Mouse (Mus musculus) limb, embryonic 15.5 days (tissue): Measurements from ENCODE around the gene Tmem37. TPM values are rescaled to one million over a fixed set of nuclear protein-coding genes. Genes with fewer than 3 reads are reported as not detected.
A peak's percentile ranks its signal among the peaks of the same experiment; 100 is the strongest.

ENCODE experiments used
- ATAC-seq: fragments of 200-750 bp; cut with Nextera tagmentation; 2 replicates; pipeline ENCODE4 v1.8.0; 2017; ENCODE audit warnings: low read depth, moderate TSS enrichment; ENCODE audit not compliant: insufficient number of reproducible peaks, low FRiP score, low TSS enrichment
- H3K27ac ChIP-seq: fragments of 300-500 bp; sonication (generic); 2 replicates; pipeline ENCODE4 v1.5.1; 2015; ENCODE audit warnings: moderate library complexity, mild to moderate bottlenecking, inconsistent platforms
- H3K27me3 ChIP-seq: fragments of 300-500 bp; sonication (generic); 2 replicates; pipeline ENCODE4 v1.6.1; 2015; ENCODE audit warnings: inconsistent platforms
- H3K36me3 ChIP-seq: fragments of 300-500 bp; sonication (generic); 2 replicates; pipeline ENCODE4 v1.6.1; 2015; ENCODE audit warnings: inconsistent platforms
- H3K4me1 ChIP-seq: fragments of 300-500 bp; sonication (generic); 2 replicates; pipeline ENCODE4 v1.6.1; 2015; ENCODE audit warnings: inconsistent platforms
- H3K4me2 ChIP-seq: fragments of 300-500 bp; sonication (generic); 2 replicates; pipeline ENCODE4 v1.6.1; 2015; ENCODE audit warnings: mild to moderate bottlenecking, inconsistent platforms
- H3K4me3 ChIP-seq: fragments of 300-500 bp; sonication (generic); 2 replicates; pipeline ENCODE4 v1.5.1; 2015; ENCODE audit warnings: mild to moderate bottlenecking, inconsistent platforms
- H3K9ac ChIP-seq: fragments of 300-500 bp; sonication (generic); 2 replicates; pipeline ENCODE4 v1.6.1; 2015; ENCODE audit warnings: inconsistent platforms
- H3K9me3 ChIP-seq: fragments of 300-500 bp; sonication (generic); 2 replicates; pipeline ENCODE4 v1.6.1; 2016; ENCODE audit warnings: inconsistent platforms
- WGBS: fragments of 180-500 bp; shearing (Covaris S2); methylation state at CpG from one replicate; pipeline ENCODE4 v1.1.7; 2015; 5-methylcytosine and 5-hydroxymethylcytosine counted together
- polyA plus RNA-seq: library from polyadenylated mRNA; unstranded; fragments of >200 nt; fragmentation: Nextera tagmentation; extraction: Ambion mirVana; gene quantifications from 2 replicates; pipeline ENCODE4 v1.2.1, GENCODE M21; 2015

Tmem37 gene
- polyA plus RNA-seq = 7.6 and 9.4 TPM in 2 replicates

DNA sequence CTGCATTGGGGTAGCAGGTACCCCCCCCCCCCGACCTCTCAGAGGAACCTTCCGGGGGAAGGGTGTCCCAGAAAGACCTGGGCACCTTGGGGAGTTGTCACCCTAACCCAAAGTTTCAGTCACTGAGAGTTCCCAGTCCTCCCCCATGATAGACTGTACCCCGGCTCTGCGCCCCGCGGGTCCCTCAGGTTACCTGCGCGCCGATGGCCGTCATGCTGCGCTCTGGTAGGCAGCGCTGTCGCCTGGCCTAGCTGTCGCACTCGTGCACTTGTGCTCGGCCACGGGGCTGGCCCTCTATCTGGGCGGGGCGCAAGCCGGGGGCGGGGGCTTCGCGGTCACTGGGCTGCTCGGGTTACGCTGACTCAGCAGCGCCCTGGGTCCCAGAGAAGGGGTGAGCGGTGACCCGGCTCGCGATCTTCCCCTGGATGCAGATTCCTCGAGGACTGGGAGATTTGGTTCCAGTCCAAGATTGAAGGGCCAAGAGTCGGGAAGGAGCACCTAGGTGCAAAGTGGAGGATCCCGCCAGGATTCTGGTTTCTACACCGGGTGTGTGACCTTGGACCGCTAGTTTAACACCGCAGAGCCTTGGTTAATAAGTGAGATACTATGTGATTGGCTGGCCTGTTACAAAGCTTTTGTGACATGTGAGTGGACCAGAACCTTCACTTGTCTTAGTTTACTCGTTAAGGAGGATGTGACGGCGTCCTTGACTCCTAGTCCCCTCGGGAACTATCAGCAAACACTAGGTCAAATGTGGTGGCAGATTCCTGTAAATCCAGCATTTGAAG, at the start of gene Tmem37:
TSS of gene Tmem37 (minus strand) at position 556 of the 788 bp plus-strand sequence.
- Histone ChIP-seq H3K27ac (no peak within 1 kb of the TSS), H3K36me3 (no peaks in the 10 kb centered on the region), H3K27me3 (peaks cover 14% of the 10 kb centered on the region), H3K9me3 (no peaks in the 10 kb centered on the region), H3K4me3 (peak within 1 kb of the TSS; percentile 39), H3K4me1 (peaks cover 19% of the 10 kb centered on the region), H3K9ac (no peak within 1 kb of the TSS), H3K4me2 (peak within 1 kb of the TSS; percentile 87)
- ATAC-seq = 0 out of 2 replicates have a peak, but pooled peaks have one; percentile 37
- WGBS = 3% methylated on average over 40 of the region's 40 CpGs

DNA sequence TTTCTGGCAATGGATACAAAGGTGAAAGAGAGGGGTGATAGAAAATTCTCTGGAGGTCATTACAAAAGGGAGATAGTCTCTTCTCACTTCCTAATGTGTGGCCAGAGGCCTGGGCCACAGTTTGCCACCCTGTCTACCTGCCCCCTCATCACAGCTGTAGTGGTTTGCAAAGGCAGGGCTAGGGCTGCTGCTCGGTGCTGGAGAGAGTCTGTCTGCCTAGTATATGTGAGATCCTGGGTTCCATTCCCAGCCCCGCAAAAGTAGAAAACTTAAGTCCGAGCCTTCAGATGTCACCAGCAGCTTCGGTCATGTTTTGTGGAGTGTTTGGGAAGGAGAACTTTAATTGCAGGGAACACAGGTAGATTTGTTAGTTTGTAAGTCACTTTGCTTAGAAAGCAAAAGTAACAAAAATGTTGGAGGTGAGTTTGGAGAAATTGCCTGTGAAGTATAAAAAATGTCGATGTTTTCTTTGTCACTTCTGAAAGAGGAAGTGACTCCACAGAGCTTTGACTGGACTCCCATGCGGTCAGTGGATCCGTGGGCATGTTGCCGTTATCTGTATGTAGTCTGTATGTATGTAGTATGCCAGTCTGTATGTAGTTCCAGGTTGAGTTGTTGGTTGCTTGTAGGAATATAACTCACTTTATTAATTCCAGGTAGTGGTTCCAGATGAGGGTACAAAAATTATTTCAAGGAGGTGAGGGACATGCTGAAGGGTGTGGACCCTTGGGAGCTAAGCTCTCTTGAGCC, 48.9 kb upstream of the Tmem37 start:
- no peak overlapping the region for H3K27ac ChIP-seq
- no peaks in the 10 kb centered on the region for H3K9me3 ChIP-seq
- no peak overlapping the region for H3K9ac ChIP-seq
- peaks cover 36% of the 10 kb centered on the region for H3K4me1 ChIP-seq
- peaks cover 8% of the 10 kb centered on the region for H3K36me3 ChIP-seq
- H3K27me3 ChIP-seq = no peaks in the 10 kb centered on the region
- no peak overlapping the region for H3K4me3 ChIP-seq
- no peak for ATAC-seq
- no peak overlapping the region for H3K4me2 ChIP-seq
- WGBS = 94% methylated on average over 8 of the region's 8 CpGs

DNA sequence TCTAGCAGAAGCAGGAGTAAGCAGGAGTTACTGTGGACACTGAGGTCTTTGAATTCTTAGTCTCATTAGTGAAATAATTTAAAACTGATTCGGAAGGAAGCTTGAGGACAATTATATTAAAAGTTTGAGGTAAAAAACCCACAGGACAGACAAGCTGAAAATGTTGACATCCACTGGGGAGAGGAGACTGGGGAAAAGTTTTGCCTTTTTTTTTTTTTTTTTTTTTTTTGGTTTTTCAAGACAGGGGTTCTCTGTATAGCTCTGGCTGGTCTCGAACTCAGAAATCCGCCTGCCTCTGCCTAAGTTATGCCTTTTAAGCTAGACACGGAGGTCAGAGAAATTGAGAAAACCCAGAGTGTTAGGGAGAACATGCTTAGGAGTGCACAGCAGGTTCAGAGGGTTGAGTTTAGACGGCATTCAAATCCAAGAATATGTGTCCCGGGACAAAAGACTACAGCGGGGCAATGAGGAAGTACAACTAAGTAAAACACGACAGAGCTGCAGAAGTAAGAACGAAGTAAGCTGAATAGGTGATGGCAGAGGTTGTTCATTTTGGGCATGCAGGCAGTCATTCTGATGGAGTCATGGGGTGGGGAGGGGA, 48.2 kb upstream of the Tmem37 start:
- Histone ChIP-seq H3K27ac (peak overlapping the region; percentile 93), H3K4me1 (peaks cover 36% of the 10 kb centered on the region), H3K4me2 (peak overlapping the region; percentile 81), H3K9me3 (no peaks in the 10 kb centered on the region), H3K36me3 (peaks cover 16% of the 10 kb centered on the region), H3K27me3 (no peaks in the 10 kb centered on the region), H3K4me3 (peak overlapping the region; percentile 55), H3K9ac (peak overlapping the region; percentile 56; the same call in 1 of the 2 replicates)
- 85% methylated on average over 9 of the region's 9 CpGs for WGBS
- no peak for ATAC-seq

DNA sequence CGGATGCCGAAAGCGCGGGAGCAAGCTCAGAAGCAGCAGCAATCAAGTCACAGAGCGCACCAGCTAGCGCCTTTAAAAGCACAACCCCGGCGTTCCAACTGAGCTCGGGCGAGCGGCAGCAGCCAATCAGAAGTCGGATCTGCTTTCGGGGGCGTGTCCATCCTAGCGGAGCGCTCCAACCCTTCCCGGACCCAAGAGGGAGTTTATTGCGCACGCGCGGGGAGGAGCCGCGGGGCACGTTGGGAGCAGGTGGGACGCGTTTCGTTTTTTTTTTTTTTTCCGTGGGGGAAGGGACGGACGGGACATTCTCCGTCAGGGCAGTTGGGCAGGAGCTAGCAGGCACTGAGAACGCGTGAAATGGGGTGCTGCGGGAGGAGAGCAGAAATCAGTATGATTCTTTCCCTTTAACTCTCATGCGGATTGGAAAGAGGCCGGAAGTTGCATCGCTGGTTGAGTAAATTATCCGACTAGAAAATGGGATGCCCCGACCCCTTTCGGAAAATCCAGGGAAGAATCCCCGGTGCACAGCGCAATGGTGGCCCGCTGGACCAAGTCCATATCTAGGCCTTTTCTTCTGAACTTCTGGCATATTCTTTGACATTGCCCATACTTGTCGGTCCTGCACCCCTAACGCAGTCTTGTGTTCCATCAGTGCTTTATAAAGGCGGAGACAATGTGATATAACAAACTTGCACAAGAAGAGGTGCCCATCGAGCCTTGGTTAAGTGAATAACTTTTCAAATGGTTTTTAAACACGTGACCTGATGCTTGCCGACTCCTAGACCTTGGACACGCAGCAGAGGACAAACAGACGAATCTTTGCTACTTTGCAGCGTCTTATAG, 47.3 kb upstream of the Tmem37 start, which contains the start of the genes Dbi and 3110009E18Rik:
TSS of gene Dbi (minus strand) at position 110 of the 843 bp plus-strand sequence.
TSS of gene 3110009E18Rik (plus strand) at position 219 of the 843 bp plus-strand sequence.
- peak within 1 kb of the TSS; percentile 93 for H3K27ac ChIP-seq
- H3K9ac ChIP-seq = peak within 1 kb of the TSS; percentile 56
- H3K9me3 ChIP-seq = no peaks in the 10 kb centered on the region
- 2% methylated on average over 52 of the region's 52 CpGs for WGBS
- peak within 1 kb of the TSS; percentile 55 for H3K4me3 ChIP-seq
- ATAC-seq = peak; percentile 91
- peaks cover 20% of the 10 kb centered on the region for H3K36me3 ChIP-seq
- H3K4me2 ChIP-seq = peak within 1 kb of the TSS; percentile 81
- peaks cover 37% of the 10 kb centered on the region for H3K4me1 ChIP-seq
- H3K27me3 ChIP-seq = no peaks in the 10 kb centered on the region

DNA sequence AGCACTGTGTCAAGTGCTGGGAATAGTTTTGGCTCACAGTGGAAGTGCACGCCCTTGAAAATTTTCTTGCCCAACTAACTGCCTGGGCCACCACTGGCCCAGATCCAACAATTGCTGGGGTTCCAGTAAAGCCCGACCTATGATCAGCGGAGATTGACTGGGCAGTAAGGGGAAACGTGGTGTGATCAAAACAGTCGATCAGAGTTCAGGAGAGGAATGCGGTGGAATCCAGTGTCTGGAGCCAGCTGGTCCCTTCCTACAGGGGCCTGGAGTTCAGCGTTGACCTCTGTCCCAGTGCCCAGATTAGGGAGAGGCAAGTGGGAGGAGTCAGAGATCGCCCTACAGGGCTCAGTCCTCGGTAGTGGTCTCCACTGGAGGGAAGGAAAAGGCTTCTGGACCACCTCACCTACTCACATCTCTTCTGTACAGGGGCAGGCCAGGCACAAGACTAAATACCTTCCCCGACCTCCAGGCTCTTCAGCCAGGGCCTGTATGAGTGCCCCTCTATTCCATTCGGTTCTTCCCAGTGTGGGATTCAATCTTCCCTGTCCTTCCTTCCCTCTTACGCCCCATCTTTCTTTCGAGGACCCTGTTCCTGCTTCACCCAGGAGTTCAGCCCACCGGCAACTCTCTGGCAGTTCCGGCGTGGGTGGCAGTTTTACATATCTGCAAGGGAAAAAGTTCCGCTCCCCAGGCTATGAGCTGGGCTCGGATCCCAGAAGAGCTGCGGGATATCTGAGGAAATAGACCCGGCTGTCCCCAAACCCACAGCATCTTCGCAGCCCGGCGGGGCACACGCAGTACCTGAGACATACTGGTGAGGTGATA, 46.5 kb upstream of the Tmem37 start:
- H3K9ac ChIP-seq = peak overlapping the region; percentile 48
- peaks cover 28% of the 10 kb centered on the region for H3K36me3 ChIP-seq
- peak; percentile 17; the same call in 1 of the 2 replicates for ATAC-seq
- no peaks in the 10 kb centered on the region for H3K9me3 ChIP-seq
- H3K27me3 ChIP-seq = no peaks in the 10 kb centered on the region
- H3K4me3 ChIP-seq = peak overlapping the region; percentile 55
- H3K4me2 ChIP-seq = peak overlapping the region; percentile 81
- 3% methylated on average over 24 of the region's 24 CpGs for WGBS
- H3K27ac ChIP-seq = peak overlapping the region; percentile 93
- peaks cover 43% of the 10 kb centered on the region for H3K4me1 ChIP-seq

DNA sequence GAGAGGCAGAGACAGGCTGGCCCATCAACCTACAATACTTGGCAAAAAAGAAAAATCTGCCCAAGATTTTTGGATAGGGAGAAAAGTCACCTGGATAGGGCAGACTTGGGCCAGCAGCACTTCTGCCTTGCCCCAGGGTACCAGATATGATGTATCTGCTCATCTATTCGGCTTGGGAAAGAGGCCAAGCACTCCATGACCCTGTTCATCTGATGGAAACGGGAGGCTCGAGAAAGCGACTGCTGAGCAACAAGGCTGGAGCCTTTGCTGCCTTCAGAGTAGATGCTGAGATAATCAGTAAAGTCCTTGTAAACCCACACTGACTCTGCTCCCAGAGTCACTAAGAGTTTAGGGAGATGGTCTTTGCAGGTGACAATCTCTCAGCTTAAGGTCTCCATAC, 45.5 kb upstream of the Tmem37 start:
- Histone ChIP-seq H3K9ac (no peak overlapping the region), H3K27ac (no peak overlapping the region), H3K9me3 (no peaks in the 10 kb centered on the region), H3K4me1 (peaks cover 39% of the 10 kb centered on the region), H3K4me2 (peak overlapping the region; percentile 81), H3K4me3 (peak overlapping the region; percentile 55), H3K36me3 (peaks cover 38% of the 10 kb centered on the region), H3K27me3 (no peaks in the 10 kb centered on the region)
- WGBS = 84% methylated on average over 4 of the region's 4 CpGs
- no peak for ATAC-seq

DNA sequence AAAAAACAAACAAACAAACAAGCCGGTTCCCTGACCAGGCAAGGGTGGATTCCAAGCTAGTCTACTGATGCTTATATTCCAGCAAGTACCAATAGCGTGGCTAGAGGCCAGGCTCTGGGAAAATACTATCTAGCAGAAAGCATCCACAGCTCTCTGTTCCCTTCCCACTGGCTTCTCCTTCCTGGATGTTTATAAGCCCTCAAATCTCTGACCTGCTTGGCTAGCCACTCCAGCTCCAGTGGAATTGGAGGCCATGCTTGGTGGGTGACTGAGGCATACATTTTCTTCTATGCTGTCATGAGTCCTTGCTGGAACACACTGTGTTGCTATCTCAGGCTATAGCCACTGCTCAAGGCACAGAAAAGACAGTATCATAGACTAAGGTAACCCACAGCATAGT, 45.0 kb upstream of the Tmem37 start:
- Histone ChIP-seq H3K27ac (no peak overlapping the region; the same call in 1 of the 2 replicates), H3K4me2 (peak overlapping the region; percentile 81; the same call in 1 of the 2 replicates), H3K9me3 (no peaks in the 10 kb centered on the region), H3K36me3 (peaks cover 42% of the 10 kb centered on the region), H3K4me3 (peak overlapping the region; percentile 55), H3K27me3 (no peaks in the 10 kb centered on the region), H3K4me1 (peaks cover 39% of the 10 kb centered on the region), H3K9ac (no peak overlapping the region)
- ATAC-seq = no peak
- WGBS = 89% methylated on average over 2 of the region's 2 CpGs

DNA sequence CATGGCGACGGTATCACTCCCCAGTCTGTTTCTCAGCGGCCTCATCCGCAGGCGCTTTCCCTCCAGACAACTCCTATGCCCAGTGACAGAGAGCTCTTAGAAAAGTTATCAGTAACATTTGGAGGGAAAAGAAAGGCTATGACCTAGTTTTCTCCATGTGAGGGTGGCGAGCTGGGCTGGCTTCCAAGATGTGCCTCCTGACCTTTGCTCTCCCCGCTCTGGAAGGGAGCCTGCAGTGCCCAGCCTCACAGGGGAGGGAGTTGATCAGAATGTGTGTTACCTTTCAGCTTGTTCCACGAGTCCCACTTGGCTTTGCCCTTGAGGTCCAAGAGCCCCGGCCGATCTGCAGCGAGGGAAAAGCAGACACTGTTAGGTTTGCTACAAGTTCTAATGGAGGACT, 42.2 kb upstream of the Tmem37 start:
- Histone ChIP-seq H3K4me2 (no peak overlapping the region), H3K9me3 (no peaks in the 10 kb centered on the region)

DNA sequence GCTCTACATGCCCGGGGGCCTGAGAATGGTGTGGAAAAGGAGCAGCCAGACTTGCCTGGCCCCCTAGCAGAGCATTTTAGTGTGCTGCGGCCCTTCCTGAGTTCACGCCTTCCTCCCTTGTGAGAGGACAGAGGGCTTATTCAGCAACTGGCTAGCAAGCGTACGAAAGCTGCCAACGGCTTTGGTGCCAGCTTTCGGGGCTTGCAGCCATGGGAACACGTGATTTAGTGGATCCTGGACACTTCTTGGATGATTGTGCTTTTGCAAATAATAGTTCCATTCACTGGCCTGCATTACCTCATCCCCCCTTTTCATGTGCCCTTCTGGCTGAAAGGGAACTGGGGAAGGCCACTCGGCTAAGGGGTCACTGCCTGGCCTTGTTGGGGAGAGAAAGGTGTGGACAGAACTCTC, 41.8 kb upstream of the Tmem37 start:
- 84% methylated on average over 9 of the region's 9 CpGs for WGBS
- Histone ChIP-seq H3K27me3 (no peaks in the 10 kb centered on the region), H3K4me3 (no peak overlapping the region), H3K9me3 (no peaks in the 10 kb centered on the region), H3K4me1 (peaks cover 32% of the 10 kb centered on the region), H3K36me3 (peaks cover 61% of the 10 kb centered on the region), H3K4me2 (no peak overlapping the region), H3K9ac (no peak overlapping the region), H3K27ac (peak overlapping the region; percentile 80)
- ATAC-seq = peak; percentile 53

More for the DNA sequence above, 42.2 kb upstream of the Tmem37 start:
- WGBS = 89% methylated on average over 11 of the region's 11 CpGs
- H3K27me3 ChIP-seq = no peaks in the 10 kb centered on the region
- H3K9ac ChIP-seq = no peak overlapping the region
- H3K4me1 ChIP-seq = peaks cover 32% of the 10 kb centered on the region
- peak overlapping the region; percentile 80 for H3K27ac ChIP-seq
- no peak overlapping the region for H3K4me3 ChIP-seq
- H3K36me3 ChIP-seq = peaks cover 56% of the 10 kb centered on the region
- ATAC-seq = no peak
